Mouse (Mus musculus): ENCODE results near the gene Hist1h4h.
A peak's percentile ranks its signal among the peaks of the same experiment; 100 is the strongest.

Hist1h4h gene

GRCm38 (mm10) chr13:23530901-23531875 lies at the start of gene Hist1h4h:
Hist1h4h (plus strand) TSS chr13:23531050.
- peak; percentile 98 for DNase-seq (ENCODE audit: low read depth, low spot score)

GRCm38 (mm10) chr13:23483153-23483552 lies 47.7 kb upstream of the Hist1h4h start:
- DNase-seq (ENCODE audit: low read depth, low spot score), result no peak

- no peak for DNase-seq (ENCODE audit: low read depth, low spot score)
Observed at GRCm38 (mm10) chr13:23485271-23485670, 45.6 kb upstream of the Hist1h4h start.

GRCm38 (mm10) chr13:23488400-23489322 lies 42.2 kb upstream of the Hist1h4h start, which contains the start of gene Btn2a2:
Btn2a2 (minus strand) TSS chr13:23488857.
- peak; percentile 87 for DNase-seq (ENCODE audit: low read depth, low spot score)

- DNase-seq (ENCODE audit: low read depth, low spot score), result no peak
Observed at GRCm38 (mm10) chr13:23490863-23491262, 40.0 kb upstream of the Hist1h4h start.

- no peak for DNase-seq (ENCODE audit: low read depth, low spot score)
Observed at GRCm38 (mm10) chr13:23491263-23491662, 39.6 kb upstream of the Hist1h4h start.

- no peak for DNase-seq (ENCODE audit: low read depth, low spot score)
Observed at GRCm38 (mm10) chr13:23491990-23492389, 38.9 kb upstream of the Hist1h4h start.

GRCm38 (mm10) chr13:23495526-23495925 lies 35.3 kb upstream of the Hist1h4h start:
- DNase-seq (ENCODE audit: low read depth, low spot score), result no peak

GRCm38 (mm10) chr13:23497656-23498321 lies 33.1 kb upstream of the Hist1h4h start:
- no peak for DNase-seq (ENCODE audit: low read depth, low spot score)

- DNase-seq (ENCODE audit: low read depth, low spot score), result peak; percentile 79
Observed at GRCm38 (mm10) chr13:23498653-23499052, 32.2 kb upstream of the Hist1h4h start.

- no peak for DNase-seq (ENCODE audit: low read depth, low spot score)
Observed at GRCm38 (mm10) chr13:23499943-23500342, 30.9 kb upstream of the Hist1h4h start.

- DNase-seq (ENCODE audit: low read depth, low spot score), result peak; percentile 88
Observed at GRCm38 (mm10) chr13:23500424-23501200, 30.2 kb upstream of the Hist1h4h start.

- no peak for DNase-seq (ENCODE audit: low read depth, low spot score)
Observed at GRCm38 (mm10) chr13:23501511-23501910, 29.3 kb upstream of the Hist1h4h start.

GRCm38 (mm10) chr13:23502031-23502567 lies 28.8 kb upstream of the Hist1h4h start:
- DNase-seq (ENCODE audit: low read depth, low spot score), result no peak

- no peak for DNase-seq (ENCODE audit: low read depth, low spot score)
Observed at GRCm38 (mm10) chr13:23502916-23503315, 27.9 kb upstream of the Hist1h4h start.

GRCm38 (mm10) chr13:23503797-23504196 lies 27.1 kb upstream of the Hist1h4h start:
- peak; percentile 77 for DNase-seq (ENCODE audit: low read depth, low spot score)

GRCm38 (mm10) chr13:23505662-23506345 lies 25.0 kb upstream of the Hist1h4h start:
- DNase-seq (ENCODE audit: low read depth, low spot score), result no peak

- peak; percentile 83 for DNase-seq (ENCODE audit: low read depth, low spot score)
Observed at GRCm38 (mm10) chr13:23506351-23506750, 24.5 kb upstream of the Hist1h4h start.

- no peak for DNase-seq (ENCODE audit: low read depth, low spot score)
Observed at GRCm38 (mm10) chr13:23506819-23507515, 23.9 kb upstream of the Hist1h4h start.

All from forelimb bud, embryonic 11.5 days (tissue).